Mouse (Mus musculus) fibroblast of lung, adult 2 months (primary cell): ENCODE results near the gene Cog6.
A peak's percentile ranks its signal among the peaks of the same experiment; 100 is the strongest.

ENCODE experiments used
- DNase-seq: peaks from one replicate; pipeline ENCODE4 v3.0.0-alpha.2; 2011; ENCODE audit warnings: low read depth

Cog6 gene

DNA sequence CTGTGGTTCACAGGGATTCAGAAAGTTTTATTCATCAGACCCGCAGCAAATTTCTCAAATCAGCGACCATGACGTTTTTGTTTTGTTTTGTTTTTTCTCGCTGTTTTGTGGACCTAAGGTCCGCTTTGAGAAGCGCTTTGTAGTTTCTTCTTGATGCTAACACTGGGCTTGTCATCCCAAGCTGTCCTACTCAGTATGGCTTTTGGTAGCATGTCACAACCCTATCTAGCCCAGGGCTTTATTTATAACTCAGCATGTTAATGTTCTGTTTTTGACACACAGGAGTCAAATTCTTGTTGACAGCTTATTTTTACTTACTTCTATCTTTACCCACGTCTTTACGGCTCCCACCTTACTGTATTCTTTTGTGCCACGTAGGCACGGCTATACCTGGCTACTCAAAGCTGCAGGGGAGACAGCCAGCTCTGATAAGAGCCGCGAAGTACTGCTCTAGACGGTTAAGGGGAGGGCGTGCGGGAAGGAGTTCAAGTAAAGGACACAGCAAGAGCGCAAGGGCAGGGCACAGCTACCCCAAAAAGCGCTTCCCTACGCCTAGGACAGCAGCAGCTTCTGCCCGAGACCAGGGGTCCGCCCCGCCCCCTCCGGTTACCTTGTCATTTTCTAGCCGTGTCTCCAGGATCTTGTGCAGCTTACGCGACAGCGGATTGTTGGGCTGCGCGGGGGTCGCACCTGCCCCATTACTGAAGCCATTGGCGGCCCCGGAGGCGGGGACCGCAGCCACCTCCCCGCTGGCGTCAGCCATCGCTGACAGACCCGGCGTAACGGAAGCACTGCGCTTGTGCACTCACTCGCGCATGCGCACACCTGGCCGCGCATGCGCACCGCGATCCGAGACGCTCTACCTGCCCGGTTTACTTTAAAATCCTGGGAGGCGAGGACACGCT is at the start of gene Cog6:
Gene Cog6 (minus strand): TSS at position 802 of the 905 bp plus-strand sequence.
- peak; percentile 67 for DNase-seq

DNA sequence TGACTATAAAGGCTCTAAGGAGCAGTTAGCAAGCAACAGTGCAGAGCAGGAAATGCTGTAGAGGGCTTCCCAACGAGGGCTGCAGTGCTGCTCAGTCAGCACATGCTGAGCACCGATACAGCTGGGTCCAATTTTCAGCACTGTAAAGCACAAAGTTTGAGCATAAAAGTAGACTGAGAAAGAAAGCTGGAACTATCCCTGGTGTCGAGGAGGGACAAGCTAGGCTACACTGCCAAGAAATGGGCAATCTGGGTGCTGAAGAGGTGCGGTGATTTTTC is 49.0 kb upstream of the Cog6 start:
- no peak for DNase-seq

DNA sequence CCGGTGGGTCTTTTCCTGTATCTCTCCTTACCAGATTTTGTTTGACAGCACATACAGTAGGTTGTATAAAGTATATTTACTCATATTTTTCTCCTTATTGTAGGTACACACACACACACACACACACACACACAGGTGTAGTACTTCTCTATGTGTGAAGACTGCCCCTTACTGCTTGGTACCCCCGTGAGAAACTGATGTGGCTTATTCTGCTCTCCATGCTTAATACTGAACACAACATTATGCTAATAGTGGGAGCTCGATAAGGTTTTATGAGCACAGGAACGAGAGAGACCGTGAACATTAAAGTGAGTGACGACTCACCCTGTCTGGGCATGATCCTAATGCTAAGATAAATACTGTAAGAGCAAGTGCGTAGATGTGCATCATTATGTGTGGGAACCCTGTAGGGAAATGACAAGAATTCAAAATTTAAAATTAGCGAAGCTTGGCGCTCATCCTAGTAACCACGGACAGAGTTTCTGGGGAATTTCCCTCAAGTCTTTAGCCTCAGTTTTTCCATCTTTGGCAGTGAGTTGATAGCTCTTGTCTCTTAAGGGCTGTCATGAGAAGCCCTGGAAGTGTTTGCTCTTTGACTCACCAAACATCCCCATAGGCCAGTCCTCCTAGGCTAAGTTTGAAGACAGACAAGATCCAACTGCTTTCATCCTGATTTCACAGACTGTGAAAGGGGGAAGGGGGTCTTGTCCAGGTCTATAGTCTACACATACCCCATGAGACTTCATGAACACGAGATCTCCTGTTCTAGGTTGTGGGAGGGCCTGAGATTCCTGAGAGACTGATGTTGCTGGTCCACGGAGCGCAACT is 48.4 kb upstream of the Cog6 start:
- DNase-seq, result peak; percentile 57

DNA sequence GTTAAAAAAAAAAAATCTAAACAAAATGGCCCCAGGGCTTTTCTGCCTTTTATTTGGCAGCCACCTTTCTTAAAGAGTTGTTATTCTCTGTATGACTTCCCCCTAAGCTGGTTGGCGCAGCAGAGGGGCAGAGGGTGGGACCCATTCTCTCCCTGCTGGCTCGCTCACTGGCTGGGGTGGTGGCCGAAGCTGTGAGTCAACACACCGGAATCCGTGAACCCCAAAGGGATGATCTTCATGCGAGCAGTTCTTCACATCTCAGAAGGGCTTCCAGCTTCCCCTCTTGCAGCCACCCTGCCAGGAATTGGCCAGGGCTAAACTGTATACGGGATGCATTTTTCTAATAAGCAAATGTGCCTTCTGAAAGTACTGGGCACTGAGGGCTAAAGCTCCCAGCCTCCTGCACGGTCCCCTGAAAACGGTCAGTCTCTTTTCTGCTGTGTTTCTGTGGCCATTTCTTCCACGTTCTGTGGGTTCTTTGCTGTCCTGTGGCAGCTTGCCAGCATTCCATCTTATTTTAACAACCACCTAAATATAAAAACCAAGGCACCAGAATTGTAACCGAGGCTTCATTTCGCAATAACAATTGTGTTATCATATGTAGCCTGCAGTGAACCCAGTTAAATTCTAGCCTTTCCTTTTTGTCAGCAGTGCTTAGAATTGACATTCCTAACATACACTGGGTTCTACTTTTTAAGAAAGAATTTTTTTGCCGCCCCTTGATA is 46.5 kb upstream of the Cog6 start:
- no peak for DNase-seq

DNA sequence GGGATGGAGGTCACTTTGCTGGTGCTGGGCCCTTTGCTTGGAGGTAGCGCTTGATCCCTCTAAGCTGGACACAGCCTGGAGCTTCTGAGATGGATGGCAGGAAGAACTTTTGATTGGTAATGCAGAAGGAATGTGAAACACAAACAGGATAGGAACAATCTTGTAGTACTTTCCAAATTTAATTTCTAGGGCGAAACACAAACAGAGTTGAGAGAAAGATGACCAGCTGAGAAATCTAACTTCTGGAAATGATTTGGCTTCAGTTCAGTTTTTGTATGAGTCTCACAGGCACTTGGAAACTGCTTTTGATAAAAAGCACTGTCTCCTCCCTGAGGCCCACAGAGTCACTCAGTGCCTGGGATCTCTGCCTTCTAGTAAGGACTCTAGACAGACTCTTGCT is 42.9 kb upstream of the Cog6 start:
- DNase-seq, result no peak

DNA sequence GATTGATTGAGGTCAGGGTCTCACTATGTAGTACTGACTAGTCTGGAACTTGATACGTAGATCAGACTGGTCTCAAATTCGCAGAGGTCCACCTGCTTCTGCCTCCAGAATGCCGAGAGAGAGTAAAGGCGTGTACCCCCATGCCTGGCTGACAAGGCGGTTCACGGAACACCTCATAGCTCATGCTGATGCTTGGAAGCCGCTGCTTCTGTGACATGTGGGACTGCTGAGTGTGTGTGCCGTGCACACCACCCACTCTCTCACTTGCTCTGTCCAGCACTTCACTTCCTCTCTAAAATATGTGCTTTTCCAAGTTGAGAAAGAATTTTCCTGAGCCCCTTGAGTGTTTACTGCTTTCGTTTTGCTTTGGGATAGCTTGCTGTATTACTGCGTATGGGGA is 39.4 kb upstream of the Cog6 start:
- DNase-seq, result no peak

DNA sequence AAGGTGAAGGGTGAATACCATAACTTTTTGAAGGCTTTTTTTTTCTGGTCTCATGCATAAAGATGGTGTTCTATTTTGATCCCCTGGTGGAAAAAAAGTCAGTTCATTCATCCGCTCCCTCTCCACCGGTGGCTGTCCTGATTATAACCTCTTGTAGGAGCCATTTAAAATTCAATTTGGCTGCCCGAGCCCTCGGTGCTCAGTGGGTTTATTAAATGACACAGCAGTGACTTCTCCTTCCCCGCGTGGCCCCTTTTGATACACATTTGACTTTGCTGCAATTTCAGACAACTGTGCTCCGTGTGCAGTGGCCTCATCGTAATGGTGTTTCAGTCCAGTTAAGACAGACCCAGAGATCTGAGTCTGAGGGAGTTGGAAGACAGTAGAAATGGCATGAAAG is 35.3 kb upstream of the Cog6 start:
- DNase-seq, result no peak

DNA sequence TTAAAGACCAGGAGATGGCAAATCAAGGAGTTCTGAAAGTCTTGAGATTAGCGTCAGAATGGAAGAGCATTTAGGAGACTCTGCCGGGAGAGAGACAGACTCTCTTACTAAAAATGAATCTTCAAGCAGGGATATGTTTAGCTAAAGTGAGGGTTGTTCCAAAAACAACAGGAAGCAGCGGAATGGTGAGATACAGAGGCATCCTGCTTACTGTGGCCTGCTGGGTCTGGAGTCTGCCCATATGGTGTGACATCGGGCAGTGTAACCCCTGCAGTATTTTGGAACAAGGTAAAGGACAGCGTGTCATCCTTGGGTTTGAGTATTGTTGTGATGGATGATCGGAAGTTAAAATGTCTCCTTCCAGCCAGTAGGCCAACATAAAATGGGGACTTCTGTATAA is 29.3 kb upstream of the Cog6 start:
- DNase-seq, result no peak

DNA sequence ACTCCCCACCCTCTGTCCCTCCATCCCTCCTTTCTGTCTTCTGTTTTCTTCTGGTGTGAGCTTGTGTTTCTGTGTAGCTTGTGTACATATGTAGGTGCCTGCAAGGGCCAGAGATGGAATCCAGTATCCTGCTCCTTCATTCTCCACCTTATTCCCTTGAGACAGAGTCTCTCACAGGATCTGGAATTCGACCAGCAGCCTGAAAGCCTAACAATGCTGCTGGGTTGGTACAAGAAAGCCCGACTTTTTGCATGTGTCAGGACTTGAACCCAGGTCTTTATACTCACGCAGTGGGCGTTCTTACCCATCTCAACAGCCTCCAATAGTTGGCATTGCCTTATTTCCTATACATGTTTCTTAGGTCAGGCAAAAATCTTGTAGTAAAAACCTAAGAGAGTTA is 28.7 kb upstream of the Cog6 start:
- DNase-seq, result no peak

DNA sequence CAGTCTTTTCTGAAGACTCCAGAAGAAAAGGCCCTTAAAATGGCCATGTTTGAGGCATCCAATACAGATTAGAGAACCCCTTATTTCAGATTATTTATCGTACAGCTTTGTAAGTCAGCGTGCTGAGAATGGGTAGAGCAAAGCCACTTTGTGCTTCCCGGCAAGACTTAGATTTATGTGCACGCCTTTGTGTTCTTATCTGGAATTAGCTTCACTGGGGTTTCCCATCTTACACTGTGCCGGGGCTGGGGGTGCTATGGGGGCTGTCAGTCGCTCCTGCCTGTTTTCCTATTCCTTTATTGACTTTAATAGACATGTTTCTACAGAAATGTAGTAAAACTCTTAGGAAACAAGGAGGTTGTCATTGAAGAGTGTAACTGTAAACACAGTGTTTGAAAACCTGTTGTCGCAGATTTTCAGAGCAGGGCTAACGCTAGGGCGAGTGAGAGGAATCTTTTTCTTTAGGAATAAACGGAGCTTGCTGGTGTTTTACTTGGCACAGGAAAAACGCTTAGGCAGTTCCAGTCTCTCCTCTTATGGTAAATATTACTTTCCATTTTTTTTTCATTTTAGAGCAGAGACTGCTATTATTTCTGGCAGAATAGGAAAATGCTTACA is 27.8 kb upstream of the Cog6 start:
- no peak for DNase-seq

DNA sequence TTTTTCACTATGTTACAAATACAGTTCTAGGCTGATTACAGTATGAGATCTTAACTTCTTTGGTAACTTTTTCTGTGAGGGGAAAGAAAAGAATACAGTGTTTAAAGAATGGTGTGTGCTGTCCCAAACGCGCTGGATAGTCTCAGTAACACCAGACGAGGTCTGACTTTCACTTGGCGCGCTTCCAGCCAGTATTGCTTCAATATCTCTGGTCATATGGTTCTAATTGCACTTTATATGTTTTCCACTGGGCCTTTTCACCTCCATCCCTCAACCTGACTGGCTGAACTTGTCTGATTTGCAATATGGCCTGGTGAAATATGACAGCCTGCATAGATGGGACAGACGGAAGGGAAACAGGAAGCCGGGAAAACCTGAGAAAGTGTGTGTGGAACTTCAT is 27.2 kb upstream of the Cog6 start:
- no peak for DNase-seq

DNA sequence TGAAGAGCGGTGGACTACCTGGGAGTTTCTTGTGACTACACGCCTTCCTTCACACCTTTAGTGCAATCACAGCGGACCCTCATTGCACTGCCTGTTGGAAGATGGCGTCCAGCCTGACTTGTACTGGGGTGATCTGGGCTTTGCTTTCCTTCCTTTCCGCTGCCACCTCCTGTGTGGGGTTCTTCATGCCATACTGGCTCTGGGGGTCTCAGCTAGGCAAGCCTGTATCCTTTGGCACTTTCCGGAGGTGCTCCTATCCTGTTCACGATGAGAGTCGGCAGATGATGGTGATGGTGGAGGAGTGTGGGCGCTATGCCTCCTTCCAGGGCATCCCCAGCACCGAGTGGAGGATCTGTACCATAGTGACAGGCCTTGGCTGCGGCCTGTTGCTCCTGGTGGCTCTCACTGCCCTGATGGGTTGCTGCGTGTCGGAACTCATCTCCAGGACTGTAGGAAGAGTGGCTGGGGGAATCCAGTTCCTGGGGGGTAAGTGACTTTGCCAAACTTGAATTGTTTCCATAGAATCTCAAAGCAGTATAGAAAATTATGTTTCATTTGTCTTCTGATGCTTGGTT is 26.3 kb upstream of the Cog6 start:
- DNase-seq, result no peak

DNA sequence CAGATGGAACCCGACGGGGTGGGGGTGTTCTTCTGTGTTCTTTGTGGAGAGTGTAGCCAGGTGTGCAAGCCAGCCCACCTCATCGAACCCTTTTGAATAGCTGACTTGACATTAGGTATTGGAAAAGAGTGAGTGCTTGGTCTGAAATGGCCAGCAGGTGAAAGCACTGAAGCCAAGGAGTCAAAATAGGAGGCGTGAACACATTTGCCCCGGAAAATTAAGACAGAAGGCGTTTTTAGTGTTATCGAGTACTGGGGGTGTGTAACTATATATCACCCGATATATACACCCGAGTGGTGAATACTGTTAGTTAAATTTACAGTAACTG is 25.2 kb upstream of the Cog6 start:
- no peak for DNase-seq

DNA sequence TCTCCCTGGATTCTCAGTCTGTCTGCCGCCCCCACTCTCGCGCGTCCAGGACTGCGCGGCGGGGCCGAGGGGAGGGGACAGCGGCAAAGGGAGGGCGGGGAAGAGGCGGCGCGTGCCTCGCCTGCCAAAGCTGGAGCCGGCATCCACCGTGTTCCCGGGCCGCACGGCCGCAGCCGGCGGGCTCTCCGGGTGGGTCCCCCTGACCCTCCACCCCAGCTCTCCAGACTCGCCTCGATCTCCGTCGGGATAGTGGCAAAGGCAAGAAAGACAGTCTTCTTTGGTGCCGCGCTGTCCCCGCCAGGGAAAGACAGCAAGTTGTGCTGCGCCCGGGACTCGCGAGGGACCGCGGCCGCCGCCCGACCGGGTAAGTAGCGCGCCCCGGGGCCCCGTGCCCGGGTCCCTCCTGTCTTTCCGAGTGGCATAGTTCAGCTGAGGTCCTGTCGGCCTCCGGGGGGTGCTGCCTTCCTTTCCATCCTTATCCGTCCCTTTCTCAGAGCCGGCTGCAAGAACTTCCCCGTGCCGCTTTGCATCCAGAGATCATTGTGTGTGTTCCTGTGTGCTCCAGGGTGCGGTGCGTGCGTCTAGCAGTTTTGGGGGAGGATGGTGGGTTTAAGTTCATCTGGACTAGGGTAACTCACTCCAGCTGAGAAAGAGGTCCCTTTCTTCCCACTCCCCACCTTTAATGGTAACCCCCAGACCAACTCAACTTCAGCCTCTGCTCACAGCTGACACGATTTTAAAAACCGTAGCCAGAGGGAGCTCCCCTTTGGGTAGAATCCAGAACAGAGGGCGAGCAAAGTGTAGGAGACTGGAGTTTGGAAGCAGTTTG is 24.6 kb upstream of the Cog6 start, which contains the start of gene Lhfp:
Gene Lhfp (plus strand): TSS at position 118 of the 829 bp plus-strand sequence.
- no peak for DNase-seq

DNA sequence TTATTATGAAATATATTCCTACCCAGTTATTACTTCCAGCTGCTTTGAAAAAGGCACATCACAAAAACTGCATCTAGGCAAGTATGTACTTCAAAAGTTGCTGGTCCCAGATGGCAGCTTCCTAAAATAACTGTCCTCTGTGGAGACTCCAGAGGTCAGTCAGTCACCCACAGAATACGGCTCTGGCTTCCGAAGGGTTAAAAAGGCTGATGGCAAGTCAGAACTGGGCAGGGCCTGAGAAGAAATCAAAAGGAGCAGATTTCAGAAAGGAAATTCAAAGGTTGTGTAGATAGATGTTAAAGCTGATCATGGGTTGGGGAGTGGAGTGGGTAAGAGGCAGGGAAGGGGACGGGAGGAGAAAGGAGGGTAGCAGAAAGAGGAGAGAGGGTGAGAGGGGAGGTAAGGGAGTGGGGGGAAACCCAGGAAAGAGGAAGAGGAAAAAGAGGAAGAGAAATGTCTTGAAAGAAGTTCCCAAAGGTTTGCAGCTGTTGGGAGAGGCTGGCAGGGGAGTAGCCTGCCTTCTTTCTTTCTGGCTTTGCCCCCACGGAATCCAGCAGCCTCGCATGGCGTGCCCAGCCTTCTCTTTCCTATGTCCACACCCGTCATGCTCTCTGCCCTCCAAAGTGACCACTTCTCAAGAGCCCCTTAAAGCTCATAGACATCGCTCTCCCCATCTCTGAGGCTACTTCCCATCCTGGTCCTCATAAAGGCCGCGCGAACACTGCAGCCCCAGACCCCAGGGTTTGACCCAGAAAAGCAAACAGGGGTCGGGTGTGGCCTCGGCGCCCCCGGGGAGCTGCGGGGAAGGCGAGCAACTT is 23.8 kb upstream of the Cog6 start:
- DNase-seq, result no peak

DNA sequence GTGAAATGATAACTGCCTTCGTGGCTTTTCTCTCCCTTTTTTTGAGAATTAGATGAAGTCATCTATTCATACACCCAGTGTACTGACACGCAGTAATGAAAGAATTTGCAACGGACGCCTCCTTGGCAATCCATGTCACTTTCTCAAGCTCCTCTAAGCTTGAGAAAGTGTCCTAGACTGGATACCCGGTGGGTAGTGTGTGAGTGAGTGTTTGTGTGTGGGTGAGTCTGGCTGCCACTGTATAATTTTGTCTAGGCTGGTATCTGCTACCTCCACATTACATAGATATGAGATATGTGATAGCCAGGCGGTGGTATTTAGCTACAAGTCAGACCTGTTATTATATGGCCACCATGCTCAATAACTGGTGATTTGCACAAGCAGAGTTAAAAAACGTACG is 22.7 kb upstream of the Cog6 start:
- no peak for DNase-seq

DNA sequence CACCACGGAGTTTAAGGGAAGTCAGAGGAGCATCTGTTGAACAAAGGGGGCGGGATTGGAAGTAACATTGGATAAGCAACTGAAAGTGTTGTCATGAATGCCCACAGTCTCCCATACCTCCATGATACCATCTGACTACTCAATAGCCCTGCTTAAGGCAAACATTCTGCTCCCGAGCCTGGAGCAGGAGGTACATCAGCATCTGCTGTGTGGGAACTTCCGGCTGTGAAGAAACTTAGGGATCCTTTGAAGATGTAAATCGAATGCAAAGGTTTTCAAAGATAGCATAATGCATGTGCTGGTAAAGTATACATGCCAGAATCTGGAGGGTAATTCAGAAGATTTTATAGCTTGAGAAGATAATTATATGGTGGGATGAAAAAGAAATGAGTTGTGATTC is 21.9 kb upstream of the Cog6 start:
- no peak for DNase-seq

DNA sequence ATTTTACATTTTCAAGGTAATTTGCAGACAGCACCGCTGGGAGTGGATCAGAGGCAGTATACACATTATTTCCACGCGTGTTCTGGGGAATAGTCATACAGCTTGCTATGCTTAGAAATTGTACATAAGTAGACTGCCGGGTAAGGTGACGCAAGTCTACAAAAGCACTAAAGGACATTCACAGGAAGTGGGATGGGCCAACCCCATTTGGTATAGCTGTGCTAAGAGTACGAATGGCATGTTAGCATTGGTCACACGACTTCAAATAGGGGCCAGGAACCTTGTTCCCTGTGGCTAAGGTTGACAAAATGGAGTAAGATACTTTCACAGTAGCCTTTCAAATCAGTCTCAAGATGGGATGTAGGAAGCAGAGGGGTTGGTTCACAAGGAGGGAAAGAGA is 19.9 kb upstream of the Cog6 start:
- no peak for DNase-seq

DNA sequence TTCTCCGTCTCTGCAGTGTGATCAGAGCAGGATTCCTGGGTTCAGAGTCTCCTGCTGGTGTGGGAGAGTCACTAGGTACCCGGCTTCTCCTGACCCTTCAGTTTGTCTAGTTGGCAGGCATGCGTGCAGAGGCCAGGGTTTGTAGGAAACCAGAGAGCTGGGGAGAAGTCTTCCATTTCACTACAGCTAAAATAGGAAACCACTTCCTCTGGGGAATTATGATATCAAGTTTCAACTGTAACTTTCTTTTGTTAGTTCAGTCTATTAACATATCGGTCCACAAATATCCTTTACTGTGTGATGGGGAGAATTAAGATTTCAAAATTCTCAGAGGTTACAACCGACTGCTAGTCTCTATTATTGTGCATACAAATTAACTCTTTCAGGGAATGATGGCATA is 19.0 kb upstream of the Cog6 start:
- no peak for DNase-seq

DNA sequence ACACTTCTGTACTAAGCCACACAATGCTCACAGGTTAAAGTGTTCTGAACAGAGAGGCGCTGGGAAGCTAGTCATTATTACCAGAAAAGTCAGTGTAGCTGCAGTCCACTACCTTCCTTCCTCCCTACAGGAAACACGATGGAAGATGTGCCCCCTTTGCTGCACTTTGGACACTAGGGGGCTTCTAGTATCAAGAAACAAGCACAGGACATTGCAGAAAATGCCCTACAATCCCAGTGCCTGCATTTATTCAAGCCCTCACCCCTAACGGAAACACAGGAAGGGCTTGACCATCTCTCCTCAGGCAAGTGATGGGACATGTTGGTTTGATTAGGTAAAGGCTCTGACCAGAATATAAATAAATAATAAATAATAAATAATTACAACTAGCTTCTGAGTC is 16.4 kb upstream of the Cog6 start:
- DNase-seq, result no peak
